Mouse (Mus musculus) heart, adult 2 months (tissue): ENCODE data around the gene Nek8.

ENCODE experiments used
- CTCF ChIP-seq: fragments of 200-600 bp; IDR thresholded peaks from 2 replicates; pipeline ENCODE4 v1.8.1; 2022; ENCODE audit warnings: antibody characterized with exemption, mild to moderate bottlenecking, moderate library complexity
- EP300 ChIP-seq: fragments of 200-500 bp; IDR thresholded peaks from 2 replicates; pipeline ENCODE4 v1.6.1; 2011; ENCODE audit warnings: low read depth, low read length, control low read depth; ENCODE audit not compliant: insufficient read depth
- POLR2A ChIP-seq: fragments of 200-500 bp; IDR thresholded peaks from 2 replicates; pipeline ENCODE4 v1.6.1; 2011; ENCODE audit warnings: mild to moderate bottlenecking, low read depth, low read length, control low read depth; ENCODE audit not compliant: insufficient read depth

DNA sequence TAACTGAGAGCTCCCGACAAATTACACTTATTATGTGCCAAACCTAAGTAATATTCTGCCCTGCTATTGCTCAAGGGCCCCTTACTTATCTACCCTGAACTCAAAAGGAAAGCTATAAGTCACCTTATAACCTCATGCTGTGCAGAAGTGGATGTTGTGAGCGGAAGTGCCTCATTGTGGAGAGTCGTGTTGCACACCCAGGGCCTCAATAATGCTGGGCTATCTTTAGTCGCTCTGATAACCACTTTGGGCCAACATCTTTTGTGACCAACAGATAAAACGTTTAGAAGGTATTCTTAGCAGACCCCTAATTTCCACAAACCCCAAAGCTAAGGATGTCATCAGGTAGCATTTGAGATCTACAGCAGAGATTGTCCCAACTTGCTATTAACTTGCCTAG lies 35.8 kb downstream of the Nek8 start:
- no peak for TF ChIP-seq POLR2A
- no peak for TF ChIP-seq CTCF
- TF ChIP-seq EP300, result no peak
